In genomic region chr17:30417106-30417505, GRCm38 (mm10) we compare ENCODE assay signal across 14 mouse cellular contexts.
DNase-seq lines count a peak whose midpoint lies in the region; ATAC-seq and TF ChIP-seq lines count a peak whose summit lies in the region.
"Had no signal": no experiment of that assay in that cellular context is flagged by ENCODE, and none has a peak within 500 bp of the region (broad histone marks: within the 10 kb centered on the region; RNA-seq: fewer than 3 reads in every experiment).

No protein-coding gene starts in this region.

- DNase-seq in layer of hippocampus, adult 2 months (ENCODE audit: low spot score in 2 of 2): no peak
- DNase-seq in layer of hippocampus, postnatal 36 days: no peak
- DNase-seq in heart, postnatal 14 days: no peak
- no peak for DNase-seq in ovary, adult 18-20 months (ENCODE audit: low spot score)
- DNase-seq: cerebellum, postnatal 10 days; kidney, adult 9 months; liver, embryonic 13.5 days; thymus, postnatal 4 days had no signal

- no peak overlapping the region for H3K4me3 ChIP-seq in layer of hippocampus, adult 2 months
- no peak overlapping the region for H3K4me3 ChIP-seq in intestine, embryonic 15.5 days (replicated peaks)
- H3K4me3 ChIP-seq: heart, embryonic 13.5 days; liver, embryonic 13.5 days; midbrain, embryonic 15.5 days had no signal

- H3K27ac ChIP-seq in layer of hippocampus, adult 2 months: peak overlapping the region; percentile 8; the same call in 1 of the 2 replicates
- peak overlapping the region; percentile 32; the same call in 1 of the 2 replicates for H3K27ac ChIP-seq in intestine, embryonic 15.5 days
- H3K27ac ChIP-seq: heart, embryonic 13.5 days; hindbrain, postnatal 0 days; liver, embryonic 13.5 days; midbrain, embryonic 15.5 days had no signal

- no peaks in the 10 kb centered on the region for H3K36me3 ChIP-seq in intestine, embryonic 15.5 days
- H3K36me3 ChIP-seq: heart, embryonic 13.5 days; liver, embryonic 13.5 days; midbrain, embryonic 15.5 days had no signal

- intact Hi-C loops in heart, postnatal 14 days (cut with DNase I): no loop called here

- no peak for TF ChIP-seq CTCF in layer of hippocampus, adult 2 months (conservative IDR thresholded peaks at IDR 0.05)

- H3K4me1 ChIP-seq in intestine, embryonic 15.5 days (replicated peaks): peaks cover 6% of the 10 kb centered on the region; the same call in 1 of the 2 replicates

- no peaks in the 10 kb centered on the region for H3K27me3 ChIP-seq in intestine, embryonic 15.5 days (replicated peaks)
- H3K27me3 ChIP-seq: heart, embryonic 13.5 days; liver, embryonic 13.5 days; midbrain, embryonic 15.5 days had no signal

- no peak overlapping the region for H3K4me2 ChIP-seq in intestine, embryonic 15.5 days (replicated peaks)
- H3K4me2 ChIP-seq: heart, embryonic 13.5 days; liver, embryonic 13.5 days; midbrain, embryonic 15.5 days had no signal

- peak; percentile 94 for ATAC-seq in intestine, embryonic 15.5 days
- peak; percentile 63 for ATAC-seq in megakaryocyte-erythroid progenitor cell, adult 5-6 weeks (replicated peaks; ENCODE audit: low FRiP score, low TSS enrichment, poor library complexity, severe bottlenecking)
- ATAC-seq in inflammation-experienced regulatory T-cells, adult 6 months: no peak
- ATAC-seq: hindbrain, postnatal 0 days; midbrain, embryonic 15.5 days had no signal

- no peaks in the 10 kb centered on the region for H3K9me3 ChIP-seq in intestine, embryonic 15.5 days
- H3K9me3 ChIP-seq: heart, embryonic 13.5 days; liver, embryonic 13.5 days; midbrain, embryonic 15.5 days had no signal

- H3K9ac ChIP-seq in intestine, embryonic 15.5 days: no peak overlapping the region
- H3K9ac ChIP-seq: heart, embryonic 13.5 days; liver, embryonic 13.5 days; midbrain, embryonic 15.5 days had no signal

- 35% methylated on average over 4 of the region's 4 CpGs for WGBS in intestine, embryonic 15.5 days
